Mouse (Mus musculus) lung, adult 2 months (tissue): Measurements from ENCODE around the gene Inpp4b.

Experiments used
- CTCF ChIP-seq: fragments of 200-500 bp; IDR thresholded peaks from 2 replicates; pipeline ENCODE4 v1.5.1; 2011; ENCODE audit warnings: mild to moderate bottlenecking, low read length, control low read depth; ENCODE audit not compliant: insufficient read depth
- POLR2A ChIP-seq: fragments of 200-500 bp; IDR thresholded peaks from 2 replicates; pipeline ENCODE4 v1.6.1; 2011; ENCODE audit warnings: low read depth, mild to moderate bottlenecking, control low read depth, low read length, borderline replicate concordance; ENCODE audit errors: extremely low read depth

- no peak for TF ChIP-seq CTCF
- TF ChIP-seq POLR2A, result no peak
These were observed 485.1 kb downstream of the Inpp4b start for GRCm38 (mm10) chr8:81827306-81827913.
